Mouse (Mus musculus) hindbrain, postnatal 0 days (tissue): ENCODE measurements around the gene Diras2. TPM values are rescaled to one million over a fixed set of nuclear protein-coding genes. Genes with fewer than 3 reads are reported as not detected.
A peak's percentile ranks its signal among the peaks of the same experiment; 100 is the strongest.

Experiments used
- ATAC-seq: fragments of 200-750 bp; cut with Nextera tagmentation; 2 replicates; pipeline ENCODE4 v1.8.0; 2017; ENCODE audit warnings: mild to moderate bottlenecking, moderate TSS enrichment, moderate library complexity
- DNase-seq: peaks from one replicate; pipeline ENCODE4 v3.0.0-alpha.2; 2015; ENCODE audit warnings: low spot score
- H3K27ac ChIP-seq: fragments of 300-500 bp; sonication (generic); 2 replicates; pipeline ENCODE4 v1.5.1; 2014; ENCODE audit warnings: mild to moderate bottlenecking
- H3K27me3 ChIP-seq: fragments of 300-500 bp; sonication (generic); 2 replicates; pipeline ENCODE4 v1.6.1; 2014; ENCODE audit warnings: low read length, mixed read lengths; ENCODE audit not compliant: insufficient read depth
- H3K36me3 ChIP-seq: fragments of 300-500 bp; sonication (generic); 2 replicates; pipeline ENCODE4 v1.6.1; 2014; ENCODE audit warnings: low read length, mixed read lengths; ENCODE audit not compliant: insufficient read depth
- H3K4me1 ChIP-seq: fragments of 300-500 bp; sonication (generic); 2 replicates; pipeline ENCODE4 v1.6.1; 2014; ENCODE audit warnings: antibody characterized with exemption, low read length, mixed read lengths; ENCODE audit not compliant: insufficient read depth
- H3K4me2 ChIP-seq: fragments of 300-500 bp; sonication (generic); 2 replicates; pipeline ENCODE4 v1.6.1; 2014; ENCODE audit warnings: low read depth, mild to moderate bottlenecking, low read length, moderate library complexity, mixed read lengths
- H3K4me3 ChIP-seq: fragments of 300-500 bp; sonication (generic); 2 replicates; pipeline ENCODE4 v1.5.1; 2014; ENCODE audit warnings: low read length
- H3K9ac ChIP-seq: fragments of 300-500 bp; sonication (generic); replicated peaks from 2 replicates; pipeline ENCODE4 v1.6.1; 2014; ENCODE audit warnings: mild to moderate bottlenecking, low read length, moderate library complexity, mixed read lengths
- H3K9me3 ChIP-seq: fragments of 300-500 bp; sonication (generic); 2 replicates; pipeline ENCODE4 v1.6.1; 2016; ENCODE audit warnings: low read length, mixed read lengths
- CTCF ChIP-seq: IDR thresholded peaks from 2 replicates; pipeline ENCODE4 v1.5.1; 2016; ENCODE audit warnings: antibody characterized with exemption, control low read depth, low read depth
- WGBS: fragments of 180-500 bp; shearing (Covaris S2); extraction: QIAGEN DNeasy Blood & Tissue Kit; methylation state at CpG from one replicate; pipeline ENCODE4 v1.1.7; 2014; 5-methylcytosine and 5-hydroxymethylcytosine counted together
- polyA plus RNA-seq: library from polyadenylated mRNA; unstranded; fragments of >200 nt; fragmentation: Nextera tagmentation; extraction: Ambion mirVana; gene quantifications from 2 replicates; pipeline ENCODE4 v1.2.1, GENCODE M21; 2015
- total RNA-seq: library from RNA; depleted of rRNA; stranded (reverse); fragments of >200 nt; gene quantifications from 2 replicates; pipeline ENCODE4 v1.2.3, GENCODE M21; 2014; rRNA removed

Gene Diras2
- total RNA-seq (64.4 and 64.5 TPM in 2 replicates), polyA plus RNA-seq (7.3 and 7.9 TPM in 2 replicates)

- H3K9me3 ChIP-seq = no peaks in the 10 kb centered on the region
- WGBS = 47% methylated on average over 9 of the region's 9 CpGs
- no peaks in the 10 kb centered on the region for H3K27me3 ChIP-seq
- H3K4me3 ChIP-seq = peak within 1 kb of the TSS; percentile 66
- H3K36me3 ChIP-seq = no peaks in the 10 kb centered on the region
- TF ChIP-seq CTCF = no peak
- H3K9ac ChIP-seq = peak within 1 kb of the TSS; percentile 80
- peak within 1 kb of the TSS; percentile 73 for H3K4me2 ChIP-seq
- ATAC-seq (no peak), DNase-seq (no peak)
- H3K4me1 ChIP-seq = peaks cover 6% of the 10 kb centered on the region; the same call in 1 of the 2 replicates
- H3K27ac ChIP-seq = peak within 1 kb of the TSS; percentile 91
These were observed at the start of gene Diras2 for GRCm38 (mm10) chr13:52531121-52531520. TSS of gene Diras2 (minus strand) at chr13:52531279.

- no peak for DNase-seq
- Histone ChIP-seq H3K9me3 (no peaks in the 10 kb centered on the region), H3K36me3 (no peaks in the 10 kb centered on the region), H3K4me2 (no peak overlapping the region), H3K27ac (no peak overlapping the region), H3K4me1 (no peaks in the 10 kb centered on the region), H3K4me3 (no peak overlapping the region), H3K9ac (no peak overlapping the region), H3K27me3 (no peaks in the 10 kb centered on the region; the same call in 1 of the 2 replicates)
- WGBS = 80% methylated on average over 2 of the region's 2 CpGs
- ATAC-seq = no peak
- TF ChIP-seq CTCF = no peak
These were observed 47.7 kb upstream of the Diras2 start for GRCm38 (mm10) chr13:52578776-52579175.

GRCm38 (mm10) chr13:52577939-52578338 lies 46.9 kb upstream of the Diras2 start:
- DNase-seq (no peak), ATAC-seq (no peak)
- Histone ChIP-seq H3K9me3 (no peaks in the 10 kb centered on the region), H3K4me3 (no peak overlapping the region), H3K36me3 (no peaks in the 10 kb centered on the region), H3K9ac (no peak overlapping the region), H3K27ac (no peak overlapping the region), H3K27me3 (no peaks in the 10 kb centered on the region; the same call in 1 of the 2 replicates), H3K4me2 (no peak overlapping the region), H3K4me1 (no peaks in the 10 kb centered on the region)
- 33% methylated on average over 4 of the region's 4 CpGs for WGBS
- no peak for TF ChIP-seq CTCF

GRCm38 (mm10) chr13:52577326-52577920 lies 46.3 kb upstream of the Diras2 start:
- no peak for DNase-seq
- Histone ChIP-seq H3K4me3 (no peak overlapping the region), H3K4me1 (no peaks in the 10 kb centered on the region), H3K4me2 (no peak overlapping the region), H3K27me3 (no peaks in the 10 kb centered on the region; the same call in 1 of the 2 replicates), H3K9ac (no peak overlapping the region), H3K36me3 (no peaks in the 10 kb centered on the region), H3K27ac (no peak overlapping the region), H3K9me3 (no peaks in the 10 kb centered on the region)
- ATAC-seq = no peak
- WGBS = 72% methylated on average over 3 of the region's 3 CpGs
- TF ChIP-seq CTCF = no peak

- no peaks in the 10 kb centered on the region for H3K4me1 ChIP-seq
- H3K4me2 ChIP-seq = no peak overlapping the region
- no peak overlapping the region for H3K9ac ChIP-seq
- no peak for DNase-seq
- 47% methylated on average over 10 of the region's 10 CpGs for WGBS
- H3K36me3 ChIP-seq = no peaks in the 10 kb centered on the region
- no peak overlapping the region for H3K27ac ChIP-seq
- no peak for ATAC-seq
- no peak overlapping the region for H3K4me3 ChIP-seq
- H3K9me3 ChIP-seq = no peaks in the 10 kb centered on the region
- no peak for TF ChIP-seq CTCF
- H3K27me3 ChIP-seq = no peaks in the 10 kb centered on the region; the same call in 1 of the 2 replicates
These were observed 45.8 kb upstream of the Diras2 start for GRCm38 (mm10) chr13:52576841-52577240.

GRCm38 (mm10) chr13:52576021-52576614 lies 45.0 kb upstream of the Diras2 start:
- Histone ChIP-seq H3K4me1 (no peaks in the 10 kb centered on the region), H3K4me2 (no peak overlapping the region), H3K9me3 (no peaks in the 10 kb centered on the region), H3K9ac (no peak overlapping the region), H3K4me3 (no peak overlapping the region), H3K36me3 (no peaks in the 10 kb centered on the region), H3K27me3 (no peaks in the 10 kb centered on the region; the same call in 1 of the 2 replicates), H3K27ac (no peak overlapping the region)
- DNase-seq (no peak), ATAC-seq (no peak)
- TF ChIP-seq CTCF = no peak
- WGBS = 65% methylated on average over 7 of the region's 7 CpGs

GRCm38 (mm10) chr13:52575483-52575882 lies 44.4 kb upstream of the Diras2 start:
- Histone ChIP-seq H3K4me1 (no peaks in the 10 kb centered on the region), H3K9me3 (no peaks in the 10 kb centered on the region), H3K4me3 (no peak overlapping the region), H3K4me2 (no peak overlapping the region), H3K9ac (no peak overlapping the region), H3K27ac (no peak overlapping the region), H3K36me3 (no peaks in the 10 kb centered on the region), H3K27me3 (no peaks in the 10 kb centered on the region)
- 84% methylated on average over 6 of the region's 6 CpGs for WGBS
- DNase-seq (no peak), ATAC-seq (no peak)
- TF ChIP-seq CTCF = no peak
